Mouse (Mus musculus) adrenal gland (tissue): ENCODE measurements around the gene Il17rd.

Experiments used
- intact Hi-C: fragments of 180-260 bp; cut with DNase I; formaldehyde crosslinking; loops from one replicate; pipeline ENCODE4 v1.15.1; 2025

Il17rd gene

GRCm38 (mm10) chr14:27085471-27085870 lies 46.7 kb downstream of the Il17rd start:
- intact Hi-C loops: no loop called here

- intact Hi-C loops: no loop called here
Measured at GRCm38 (mm10) chr14:27085999-27086398, 47.3 kb downstream of the Il17rd start.

GRCm38 (mm10) chr14:27094247-27094646 lies 55.5 kb downstream of the Il17rd start:
- intact Hi-C loops: loop anchor here (10.0 kb wide), 1 partner anchor 309 kb away; no protein-coding TSS in a partner anchor

GRCm38 (mm10) chr14:27096133-27096532 lies 57.4 kb downstream of the Il17rd start:
- intact Hi-C loops: loop anchor here (10.0 kb wide), 1 partner anchor 311 kb away; no protein-coding TSS in a partner anchor

- intact Hi-C loops: loop anchor here (1.0 to 10.0 kb wide), 2 partner anchors 65 to 312 kb away; no protein-coding TSS in a partner anchor
Measured at GRCm38 (mm10) chr14:27096779-27097178, 58.0 kb downstream of the Il17rd start.

GRCm38 (mm10) chr14:27101735-27102134 lies 63.0 kb downstream of the Il17rd start:
- intact Hi-C loops: loop anchor here (10.0 kb wide), 1 partner anchor 313 kb away; no protein-coding TSS in a partner anchor

- intact Hi-C loops: loop anchor here (10.0 kb wide), 1 partner anchor 312 kb away; no protein-coding TSS in a partner anchor
Measured at GRCm38 (mm10) chr14:27102720-27103119, 64.0 kb downstream of the Il17rd start.

GRCm38 (mm10) chr14:27105731-27106457 lies 67.2 kb downstream of the Il17rd start:
- intact Hi-C loops: loop anchor here (10.0 kb wide), 1 partner anchor 309 kb away; no protein-coding TSS in a partner anchor

- intact Hi-C loops: loop anchor here (10.0 kb wide), 1 partner anchor 306 kb away; no protein-coding TSS in a partner anchor
Measured at GRCm38 (mm10) chr14:27108748-27109504, 70.2 kb downstream of the Il17rd start.

- intact Hi-C loops: no loop called here
Measured at GRCm38 (mm10) chr14:27114362-27115274, 75.9 kb downstream of the Il17rd start, which contains the start of gene Arhgef3. TSS of gene Arhgef3 (plus strand) at chr14:27114899.

- intact Hi-C loops: no loop called here
Measured at GRCm38 (mm10) chr14:27115275-27115660, 76.5 kb downstream of the Il17rd start.

- intact Hi-C loops: loop anchor here (2.0 kb wide), 1 partner anchor 67 kb away; no protein-coding TSS in a partner anchor
Measured at GRCm38 (mm10) chr14:27115991-27116390, 77.2 kb downstream of the Il17rd start.

- intact Hi-C loops: loop anchor here (2.0 kb wide), 1 partner anchor 66 kb away; no protein-coding TSS in a partner anchor
Measured at GRCm38 (mm10) chr14:27116577-27117165, 77.9 kb downstream of the Il17rd start.

- intact Hi-C loops: no loop called here
Measured at GRCm38 (mm10) chr14:27118546-27118945, 79.8 kb downstream of the Il17rd start.

- intact Hi-C loops: no loop called here
Measured at GRCm38 (mm10) chr14:27122646-27123045, 83.9 kb downstream of the Il17rd start.

GRCm38 (mm10) chr14:27123543-27123942 lies 84.8 kb downstream of the Il17rd start:
- intact Hi-C loops: no loop called here

GRCm38 (mm10) chr14:27130031-27130430 lies 91.3 kb downstream of the Il17rd start:
- intact Hi-C loops: no loop called here

- intact Hi-C loops: no loop called here
Measured at GRCm38 (mm10) chr14:27130676-27131075, 91.9 kb downstream of the Il17rd start.

GRCm38 (mm10) chr14:27131521-27131920 lies 92.8 kb downstream of the Il17rd start:
- intact Hi-C loops: no loop called here

- intact Hi-C loops: no loop called here
Measured at GRCm38 (mm10) chr14:27138891-27139290, 100.2 kb downstream of the Il17rd start.
